In the genomic region with DNA sequence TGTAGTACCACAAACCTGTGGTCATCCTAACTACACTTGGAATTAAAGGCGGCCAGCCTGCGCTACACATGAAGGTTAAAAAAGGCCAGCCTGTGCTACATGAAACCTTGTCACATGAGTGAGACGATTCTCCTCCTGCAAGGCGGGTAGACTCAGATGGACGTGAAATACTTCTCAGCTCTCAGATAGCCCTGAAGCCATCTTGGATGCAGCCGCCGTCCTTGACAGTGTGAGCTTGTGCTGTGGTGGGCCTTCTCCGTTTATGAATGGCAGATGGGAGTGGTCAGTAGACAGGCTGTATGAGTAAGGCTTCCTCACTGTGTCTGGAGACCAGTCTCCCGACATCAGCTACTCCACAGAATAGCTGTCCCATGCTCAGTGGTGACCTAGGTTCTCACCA, we compare ENCODE assay signal across 21 mouse cellular contexts. TPM values are rescaled to one million over a fixed set of nuclear protein-coding genes. Genes with fewer than 3 reads are reported as not detected.
"Had no signal": no experiment of that assay in that cellular context is flagged by ENCODE, and none has a peak within 500 bp of the region (broad histone marks: within the 10 kb centered on the region; RNA-seq: fewer than 3 reads in every experiment).

No protein-coding gene starts in this region.

- H3K4me3 ChIP-seq: left cerebral cortex, adult 2 months; limb, embryonic 12.5 days; limb, embryonic 15.5 days; lung, embryonic 15.5 days; megakaryocyte, embryonic 14.5 days; midbrain, embryonic 10.5 days; midbrain, embryonic 13.5 days; stomach, embryonic 15.5 days had no signal

- H3K4me2 ChIP-seq: limb, embryonic 12.5 days; limb, embryonic 15.5 days; liver, embryonic 11.5 days; lung, embryonic 15.5 days; midbrain, embryonic 13.5 days; stomach, embryonic 15.5 days had no signal

- H3K27ac ChIP-seq: kidney, postnatal 0 days; left cerebral cortex, adult 2 months; limb, embryonic 12.5 days; liver, embryonic 14.5 days; midbrain, embryonic 10.5 days; midbrain, embryonic 13.5 days had no signal

- H3K9ac ChIP-seq: limb, embryonic 12.5 days; limb, embryonic 15.5 days; liver, embryonic 14.5 days; liver, postnatal 0 days; lung, embryonic 15.5 days; midbrain, embryonic 13.5 days; stomach, embryonic 15.5 days had no signal

- H3K27me3 ChIP-seq: limb, embryonic 12.5 days; limb, embryonic 15.5 days; lung, embryonic 15.5 days; megakaryocyte, embryonic 14.5 days; midbrain, embryonic 13.5 days; stomach, embryonic 15.5 days had no signal

- DNase-seq: kidney, adult 18-20 months; kidney, postnatal 36 days; layer of hippocampus, postnatal 36 days; liver, postnatal 0 days; right cerebral cortex, postnatal 4 days; spleen, adult 18-20 months; thymus, postnatal 25 days had no signal

- H3K4me1 ChIP-seq: limb, embryonic 12.5 days; limb, embryonic 15.5 days; midbrain, embryonic 10.5 days; midbrain, embryonic 13.5 days had no signal

- H3K9me3 ChIP-seq: limb, embryonic 12.5 days; limb, embryonic 15.5 days; lung, embryonic 15.5 days; midbrain, embryonic 10.5 days; midbrain, embryonic 13.5 days; stomach, embryonic 15.5 days had no signal

- ATAC-seq: intestine, embryonic 16.5 days; liver, postnatal 0 days; midbrain, embryonic 13.5 days; midbrain, embryonic 16.5 days had no signal

RNA-seq across cellular contexts. Expression of gene Myl6b, which starts 10.7 kb away (rescaled TPM):
- total RNA-seq: monocyte, adult 5-6 weeks had no signal
